Mouse (Mus musculus): Measurements from ENCODE around the gene Slc22a3.

DNA sequence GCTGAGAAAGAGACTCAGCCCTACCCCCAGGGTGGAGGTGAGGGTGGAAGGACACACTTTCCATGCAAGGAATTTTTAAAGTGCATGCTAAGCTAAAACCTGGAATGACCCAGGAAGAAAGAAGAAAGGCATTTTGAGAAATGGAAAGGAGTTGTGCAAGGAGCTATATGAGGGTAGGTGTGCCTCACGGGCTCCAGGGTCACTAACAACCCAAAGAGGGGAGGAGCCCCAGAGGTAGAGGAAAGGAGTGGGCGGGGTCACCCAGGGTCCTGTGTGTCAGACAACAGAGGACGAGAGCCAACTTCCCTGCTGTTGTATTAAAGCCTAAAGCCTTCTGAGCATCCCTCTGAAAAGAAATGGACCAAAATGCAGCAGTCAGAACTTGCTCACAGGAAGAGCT lies 11.9 kb downstream of the Slc22a3 start:
- TF ChIP-seq CTCF (IDR thresholded peaks at IDR 0.05; ENCODE audit: control insufficient read depth, insufficient read depth, insufficient replicate concordance, low read depth, low read length) = no peak
- no peak for TF ChIP-seq POLR2A (IDR thresholded peaks at IDR 0.05; ENCODE audit: control insufficient read depth, low read depth, low read length)
